Mouse (Mus musculus) liver, adult 2 months (tissue): ENCODE data around the gene Ugt1a6b.

Experiments
- CTCF ChIP-seq: fragments of 200-500 bp; IDR thresholded peaks from 2 replicates; pipeline ENCODE4 v1.5.1; 2011; ENCODE audit warnings: low read depth, low read length, control low read depth
- POLR2A ChIP-seq: fragments of 200-500 bp; IDR thresholded peaks from 2 replicates; pipeline ENCODE4 v1.6.1; 2011; ENCODE audit warnings: low read length, control low read depth; ENCODE audit not compliant: insufficient read depth; ENCODE audit errors: extremely low read depth

- TF ChIP-seq POLR2A (no peak), CTCF (no peak)
Measured at GRCm38 (mm10) chr1:88248658-88249057, 145.6 kb downstream of the Ugt1a6b start.
